In genomic region chr7:27184964-27185363, GRCm38 (mm10) we compare ENCODE assay signal across 10 mouse cellular contexts. TPM values are rescaled to one million over a fixed set of nuclear protein-coding genes. Genes with fewer than 3 reads are reported as not detected.
DNase-seq lines count a peak whose midpoint lies in the region; ATAC-seq and TF ChIP-seq lines count a peak whose summit lies in the region.
"Had no signal": no experiment of that assay in that cellular context is flagged by ENCODE, and none has a peak within 500 bp of the region (broad histone marks: within the 10 kb centered on the region; RNA-seq: fewer than 3 reads in every experiment).

No protein-coding gene starts in this region.

- no peak for DNase-seq in heart, adult 2 months
- DNase-seq in heart, adult 18-20 months = no peak
- peak; percentile 36 for DNase-seq in 3134 (ENCODE audit: extremely low read depth, insufficient read length, low spot score)
- DNase-seq in MEL (ENCODE audit: low read depth, low spot score) = peak; percentile 80
- peak; percentile 50 for DNase-seq in thymus, adult 2 months
- no peak for DNase-seq in right cerebral cortex, postnatal 10 days (ENCODE audit: low spot score in 2 of 2)
- no peak for DNase-seq in cerebellum, adult 18-20 months

- H3K27ac ChIP-seq in heart, adult 2 months = no peak overlapping the region
- no peak overlapping the region for H3K27ac ChIP-seq in MEL (ENCODE audit: control insufficient read depth, low read depth, low read length)
- H3K27ac ChIP-seq in thymus, adult 2 months (ENCODE audit: control insufficient read depth, insufficient read depth, low read length) = no peak overlapping the region
- H3K27ac ChIP-seq: liver, embryonic 15.5 days; stomach, embryonic 15.5 days had no signal

- ATAC-seq in erythroid progenitor cell, adult 5-6 weeks (replicated peaks; ENCODE audit: low FRiP score, poor library complexity, severe bottlenecking) = peak; percentile 61

- no peaks in the 10 kb centered on the region for H3K9me3 ChIP-seq in MEL (replicated peaks; ENCODE audit: insufficient read depth, low read length)
- H3K9me3 ChIP-seq: liver, embryonic 15.5 days; stomach, embryonic 15.5 days had no signal

- no peaks in the 10 kb centered on the region for H3K36me3 ChIP-seq in heart, adult 2 months (ENCODE audit: control insufficient read depth, insufficient read depth, low read length)
- peaks cover 3 to 5% of the 10 kb centered on the region in 2 experiments for H3K36me3 ChIP-seq in MEL (ENCODE audit: control insufficient read depth in 1 of 2, insufficient read depth in 2 of 2, low read length in 2 of 2)
- H3K36me3 ChIP-seq in thymus, adult 2 months (ENCODE audit: control insufficient read depth, insufficient read depth, low read length) = peaks cover 28% of the 10 kb centered on the region

- H3K4me1 ChIP-seq in heart, adult 2 months (ENCODE audit: control insufficient read depth, insufficient read depth, low read length) = peaks cover 4% of the 10 kb centered on the region; the same call in 1 of the 2 replicates
- peaks cover 0 to 5% of the 10 kb centered on the region in 2 experiments; a peak in 1 of 4 replicates for H3K4me1 ChIP-seq in MEL (ENCODE audit: control insufficient read depth in 1 of 2, insufficient read depth in 2 of 2, low read length in 2 of 2)
- no peaks in the 10 kb centered on the region for H3K4me1 ChIP-seq in thymus, adult 2 months (replicated peaks; ENCODE audit: control insufficient read depth, insufficient read depth, low read length)
- H3K4me1 ChIP-seq: stomach, embryonic 15.5 days had no signal

- TF ChIP-seq EP300 in heart, adult 2 months (IDR thresholded peaks at IDR 0.05; ENCODE audit: insufficient read depth, low read depth, low read length) = no peak
- no peak for TF ChIP-seq EP300 in MEL (IDR thresholded peaks at IDR 0.05; ENCODE audit: low read depth in 1 of 2, low read length in 2 of 2)

- TF ChIP-seq RAD21 in MEL (IDR thresholded peaks at IDR 0.05; ENCODE audit: low read depth, low read length) = peak; percentile 40

- H3K27me3 ChIP-seq in heart, adult 2 months (ENCODE audit: control insufficient read depth, insufficient read depth, low read length) = no peaks in the 10 kb centered on the region
- no peaks in the 10 kb centered on the region for H3K27me3 ChIP-seq in MEL (ENCODE audit: control insufficient read depth in 1 of 2, insufficient read depth in 2 of 2, low read length in 2 of 2)
- no peaks in the 10 kb centered on the region for H3K27me3 ChIP-seq in thymus, adult 2 months (ENCODE audit: control insufficient read depth, insufficient read depth, low read length)
- H3K27me3 ChIP-seq: liver, embryonic 15.5 days; stomach, embryonic 15.5 days had no signal

- H3K79me2 ChIP-seq in heart, adult 2 months (replicated peaks; ENCODE audit: control insufficient read depth, insufficient read depth, low read length) = no peaks in the 10 kb centered on the region
- H3K79me2 ChIP-seq in MEL (ENCODE audit: control insufficient read depth, insufficient read depth, low read length, poor library complexity) = no peaks in the 10 kb centered on the region; the same call in 1 of the 2 replicates

- no peak for TF ChIP-seq POLR2A in heart, adult 2 months (IDR thresholded peaks at IDR 0.05; ENCODE audit: insufficient read depth, low read depth, low read length)
- no peak; a peak in 1 of 4 replicates for TF ChIP-seq POLR2A in MEL (IDR thresholded peaks at IDR 0.05; ENCODE audit: control insufficient read depth in 1 of 2, insufficient read depth in 1 of 2, low read depth in 1 of 2, low read length in 2 of 2, poor library complexity in 1 of 2)
- TF ChIP-seq POLR2A in thymus, adult 2 months (IDR thresholded peaks at IDR 0.05; ENCODE audit: control insufficient read depth, extremely low read depth, insufficient read depth, low read length, poor library complexity) = no peak

- TF ChIP-seq CTCF in heart, adult 2 months (IDR thresholded peaks at IDR 0.05) = peak; percentile 71
- TF ChIP-seq CTCF in MEL (IDR thresholded peaks at IDR 0.05 in 2 of 3, conservative IDR thresholded peaks at IDR 0.05 in 1 of 3; ENCODE audit: control insufficient read depth in 1 of 3, insufficient read depth in 1 of 3, low read depth in 2 of 3, low read length in 3 of 3, poor library complexity in 1 of 3, severe bottlenecking in 1 of 3) = peak; percentile 72 to 97 (median 82)
- peak; percentile 63; the same call in 1 of the 2 replicates for TF ChIP-seq CTCF in thymus, adult 2 months (IDR thresholded peaks at IDR 0.05; ENCODE audit: borderline replicate concordance, control insufficient read depth, extremely low read depth, insufficient read depth, low read length, poor library complexity)

- intact Hi-C loops in heart, adult 2 months (cut with DNase I) = no loop called here

- no peak overlapping the region for H3K9ac ChIP-seq in heart, adult 2 months (ENCODE audit: low read depth, low read length)
- no peak overlapping the region for H3K9ac ChIP-seq in MEL (ENCODE audit: control insufficient read depth, low read depth, low read length, poor library complexity, severe bottlenecking)
- H3K9ac ChIP-seq: liver, embryonic 15.5 days; stomach, embryonic 15.5 days had no signal

- no peak overlapping the region for H3K4me3 ChIP-seq in heart, adult 2 months
- no peak overlapping the region for H3K4me3 ChIP-seq in MEL (ENCODE audit: control insufficient read depth in 1 of 2, insufficient read depth in 1 of 2, low read depth in 2 of 2, low read length in 2 of 2)
- H3K4me3 ChIP-seq in thymus, adult 2 months (ENCODE audit: control insufficient read depth, insufficient read depth, low read length) = no peak overlapping the region
- H3K4me3 ChIP-seq: liver, embryonic 15.5 days; stomach, embryonic 15.5 days had no signal

- 66% methylated on average over 3 of the region's 3 CpGs for WGBS in heart, adult 2 months
- WGBS in thymus, adult 2 months = 88% methylated on average over 3 of the region's 3 CpGs

TF ChIP-seq in MEL, 35 proteins besides CTCF, POLR2A, EP300 and RAD21:
- TF ChIP-seq ZMIZ1 (IDR thresholded peaks at IDR 0.05; ENCODE audit: low read depth, low read length) = no peak
- TF ChIP-seq SMC3 (IDR thresholded peaks at IDR 0.05; ENCODE audit: low read depth, low read length) = peak; percentile 35; the same call in 1 of the 2 replicates
TF ChIP-seq in MEL: peak in this region for 1.

RNA-seq across cellular contexts. Expression of gene Mia, which starts 4.0 kb away (rescaled TPM):
- total RNA-seq in heart, adult 2 months (2021) = under 1 TPM in 1 of 2 experiments, not detected in 1; 0.39 TPM
- polyA plus RNA-seq in heart, adult 2 months (2012; rRNA removed) = 0.50 and 0.78 TPM in 2 replicates
- total RNA-seq in heart, adult 18-20 months (2021) = under 1 TPM in 1 of 2 experiments, not detected in 1; 0.57 TPM
- 2.0 and 2.1 TPM in 2 replicates for total RNA-seq in MEL (2012; rRNA removed)
- 1 to 10 TPM in 1 of 2 experiments, not detected in 1; 2.8 TPM for polyA plus RNA-seq in MEL (2012; ENCODE audit: insufficient read depth in 1 of 2, insufficient read length in 2 of 2, low read depth in 1 of 2, low replicate concordance in 2 of 2, missing spikeins in 1 of 2)
- not detected in 2 replicates for total RNA-seq in erythroid progenitor cell, adult 5-6 weeks (2015; ENCODE audit: low replicate concordance)
- not detected in 2 replicates for total RNA-seq in erythroid progenitor cell, adult 5-6 weeks (2017; ENCODE audit: low replicate concordance)
- 4.0 and 5.2 TPM in 2 replicates for polyA plus RNA-seq in thymus, adult 2 months (2012; rRNA removed)

RNA-seq across cellular contexts. Expression of gene Gm21983, which starts 4.1 kb away (rescaled TPM):
- total RNA-seq in heart, adult 2 months (2021) = under 1 TPM in 1 of 2 experiments, not detected in 1; 0.16 TPM
- not detected in 2 replicates for polyA plus RNA-seq in heart, adult 2 months (2012; rRNA removed)
- total RNA-seq in heart, adult 18-20 months (2021) = not detected
- total RNA-seq in MEL (2012; rRNA removed) = not detected in 2 replicates
- polyA plus RNA-seq in MEL (2012; ENCODE audit: insufficient read depth in 1 of 2, insufficient read length in 2 of 2, low read depth in 1 of 2, low replicate concordance in 2 of 2, missing spikeins in 1 of 2) = under 1 TPM in 1 of 2 experiments, not detected in 1; 0.22 TPM
- total RNA-seq in erythroid progenitor cell, adult 5-6 weeks (2015; ENCODE audit: low replicate concordance) = not detected in 2 replicates
- total RNA-seq in erythroid progenitor cell, adult 5-6 weeks (2017; ENCODE audit: low replicate concordance) = not detected in 2 replicates
- 0.19 TPM in 1 of 2 replicates, not detected in the other for polyA plus RNA-seq in thymus, adult 2 months (2012; rRNA removed)
- polyA plus RNA-seq: liver, embryonic 15.5 days had no signal

RNA-seq across cellular contexts. Expression of gene Rab4b, which starts 6.3 kb away (rescaled TPM):
- total RNA-seq in heart, adult 2 months (2021) = 10 to 100 TPM; 11.0 TPM
- 22.4 and 23.1 TPM in 2 replicates for polyA plus RNA-seq in heart, adult 2 months (2012; rRNA removed)
- 10 to 100 TPM; 10.5 to 11.6 TPM for total RNA-seq in heart, adult 18-20 months (2021)
- 6.7 and 9.7 TPM in 2 replicates for total RNA-seq in MEL (2012; rRNA removed)
- 10 to 100 TPM in 1 of 2 experiments, not detected in 1; 32.6 TPM for polyA plus RNA-seq in MEL (2012; ENCODE audit: insufficient read depth in 1 of 2, insufficient read length in 2 of 2, low read depth in 1 of 2, low replicate concordance in 2 of 2, missing spikeins in 1 of 2)
- total RNA-seq in erythroid progenitor cell, adult 5-6 weeks (2015; ENCODE audit: low replicate concordance) = 3.2 and 9.2 TPM in 2 replicates
- total RNA-seq in erythroid progenitor cell, adult 5-6 weeks (2017; ENCODE audit: low replicate concordance) = 3.2 and 9.8 TPM in 2 replicates
- polyA plus RNA-seq in thymus, adult 2 months (2012; rRNA removed) = 127 and 136 TPM in 2 replicates

RNA-seq across cellular contexts. Expression of gene BC024978, which starts 10.6 kb away (rescaled TPM):
- 10 to 100 TPM; 14.2 TPM for total RNA-seq in heart, adult 2 months (2021)
- polyA plus RNA-seq in heart, adult 2 months (2012; rRNA removed) = 11.3 and 13.9 TPM in 2 replicates
- total RNA-seq in heart, adult 18-20 months (2021) = 10 to 100 TPM; 10.8 to 15.7 TPM
- total RNA-seq in MEL (2012; rRNA removed) = 1.6 and 2.1 TPM in 2 replicates
- 1 to 10 TPM in 1 of 2 experiments, not detected in 1; 7.1 TPM for polyA plus RNA-seq in MEL (2012; ENCODE audit: insufficient read depth in 1 of 2, insufficient read length in 2 of 2, low read depth in 1 of 2, low replicate concordance in 2 of 2, missing spikeins in 1 of 2)
- 0.84 and 9.4 TPM in 2 replicates for total RNA-seq in erythroid progenitor cell, adult 5-6 weeks (2015; ENCODE audit: low replicate concordance)
- not detected in 2 replicates for total RNA-seq in erythroid progenitor cell, adult 5-6 weeks (2017; ENCODE audit: low replicate concordance)
- polyA plus RNA-seq in thymus, adult 2 months (2012; rRNA removed) = 20.4 and 20.9 TPM in 2 replicates

RNA-seq across cellular contexts. Expression of gene Snrpa, which starts 11.1 kb away (rescaled TPM):
- total RNA-seq in heart, adult 2 months (2021) = 10 to 100 TPM; 40.6 to 41.3 TPM
- 85.0 and 87.1 TPM in 2 replicates for polyA plus RNA-seq in heart, adult 2 months (2012; rRNA removed)
- 10 to 100 TPM; 40.1 to 40.2 TPM for total RNA-seq in heart, adult 18-20 months (2021)
- total RNA-seq in MEL (2012; rRNA removed) = 128 and 139 TPM in 2 replicates
- 100 to 1,000 TPM in 1 of 2 experiments, not detected in 1; 310 TPM for polyA plus RNA-seq in MEL (2012; ENCODE audit: insufficient read depth in 1 of 2, insufficient read length in 2 of 2, low read depth in 1 of 2, low replicate concordance in 2 of 2, missing spikeins in 1 of 2)
- 41.1 and 41.9 TPM in 2 replicates for total RNA-seq in erythroid progenitor cell, adult 5-6 weeks (2015; ENCODE audit: low replicate concordance)
- 7.8 and 14.8 TPM in 2 replicates for total RNA-seq in erythroid progenitor cell, adult 5-6 weeks (2017; ENCODE audit: low replicate concordance)
- 293 and 316 TPM in 2 replicates for polyA plus RNA-seq in thymus, adult 2 months (2012; rRNA removed)

Comparison
In these comparisons a context has a peak if more than half of its experiments do, and no peak if none do; other contexts are left out.
1. DNase-seq: peak in 3134 (single experiment), MEL (single experiment) and thymus, adult 2 months (single experiment); none in heart, adult 2 months (0 of 2), heart, adult 18-20 months (0 of 2), right cerebral cortex, postnatal 10 days (0 of 2) and cerebellum, adult 18-20 months (0 of 2).
2. Peak in every context shown above with its lines, with median percentiles within 50 percentile points of each other: CTCF ChIP-seq.